Mouse (Mus musculus): Measurements from ENCODE around the gene Gprc5d.

DNA sequence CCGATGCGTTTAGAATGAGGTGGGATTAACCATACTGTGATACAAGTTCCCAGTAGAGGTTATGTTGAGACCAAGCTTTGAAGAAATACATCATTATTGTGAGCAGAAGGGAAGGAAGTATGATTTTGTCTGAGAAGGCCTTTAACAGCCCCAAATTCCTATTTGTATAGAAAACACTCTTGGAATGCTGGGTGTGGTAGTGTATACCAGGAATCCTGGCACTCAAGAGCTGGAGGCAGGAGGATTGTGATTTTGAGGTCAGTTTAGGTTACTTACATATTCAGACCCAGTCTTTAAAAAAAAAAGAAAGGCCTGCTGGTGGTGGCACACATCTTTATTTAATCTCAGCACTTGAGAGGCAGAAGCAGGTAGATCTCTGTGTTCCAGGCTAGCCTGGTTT, 47.7 kb downstream of the Gprc5d start:
- TF ChIP-seq EP300 (optimal IDR thresholded peaks at IDR 0.05), result no peak
- no peak for TF ChIP-seq CTCF (IDR thresholded peaks at IDR 0.05; ENCODE audit: low read depth)
